ENCODE assay signal across 30 mouse cellular contexts in the genomic region with DNA sequence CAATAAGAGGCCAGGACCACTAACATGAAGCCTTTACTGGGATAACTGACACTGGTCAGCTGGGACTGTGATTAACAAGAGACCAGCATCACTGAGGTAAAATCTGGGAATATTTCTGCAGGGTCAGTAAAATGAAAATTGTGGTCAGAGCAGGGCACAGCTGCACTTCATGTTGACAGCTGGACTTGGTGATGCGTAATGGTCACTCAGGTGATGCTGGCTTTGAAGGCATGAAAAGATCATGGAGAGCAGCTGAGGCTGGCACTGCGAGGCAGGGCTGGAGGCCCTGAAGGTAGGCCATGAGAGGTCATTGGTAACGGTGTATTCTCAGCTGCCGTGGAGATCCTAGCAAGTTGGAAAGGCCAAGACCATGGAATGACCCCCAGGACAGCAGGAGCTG.
"Had no signal": no experiment of that assay in that cellular context is flagged by ENCODE, and none has a peak within 500 bp of the region (broad histone marks: within the 10 kb centered on the region; RNA-seq: fewer than 3 reads in every experiment).

No protein-coding gene starts in this region.

- H3K27ac ChIP-seq: left cerebral cortex, adult 2 months; limb, embryonic 10.5 days; limb, embryonic 12.5 days; limb, embryonic 13.5 days; limb, embryonic 15.5 days; liver, embryonic 12.5 days; liver, embryonic 13.5 days; liver, embryonic 14.5 days; liver, embryonic 15.5 days; lung, embryonic 15.5 days; macrophage; midbrain, embryonic 10.5 days; midbrain, embryonic 12.5 days; midbrain, embryonic 13.5 days; midbrain, embryonic 15.5 days had no signal

- H3K4me3 ChIP-seq: left cerebral cortex, adult 2 months; limb, embryonic 10.5 days; limb, embryonic 12.5 days; limb, embryonic 13.5 days; limb, embryonic 15.5 days; liver, embryonic 12.5 days; liver, embryonic 13.5 days; liver, embryonic 15.5 days; lung, embryonic 15.5 days; megakaryocyte, embryonic 14.5 days; midbrain, embryonic 10.5 days; midbrain, embryonic 12.5 days; midbrain, embryonic 13.5 days; midbrain, embryonic 15.5 days had no signal

- H3K4me2 ChIP-seq: limb, embryonic 12.5 days; limb, embryonic 13.5 days; limb, embryonic 15.5 days; liver, embryonic 11.5 days; liver, embryonic 12.5 days; liver, embryonic 13.5 days; liver, embryonic 15.5 days; lung, embryonic 14.5 days; lung, embryonic 15.5 days; midbrain, embryonic 11.5 days; midbrain, embryonic 12.5 days; midbrain, embryonic 13.5 days; midbrain, embryonic 15.5 days had no signal

- H3K9me3 ChIP-seq: limb, embryonic 10.5 days; limb, embryonic 12.5 days; limb, embryonic 13.5 days; limb, embryonic 15.5 days; liver, embryonic 12.5 days; liver, embryonic 13.5 days; liver, embryonic 15.5 days; lung, embryonic 15.5 days; megakaryocyte, embryonic 14.5 days; midbrain, embryonic 10.5 days; midbrain, embryonic 12.5 days; midbrain, embryonic 13.5 days; midbrain, embryonic 15.5 days had no signal

- DNase-seq: left cerebral cortex, postnatal 4 days; liver; liver, embryonic 13.5 days; liver, postnatal 0 days; lung, adult 18-20 months; lung, embryonic 14.5 days; lung, postnatal 10 days; lung, postnatal 14 days; lung, postnatal 36 days; lung, postnatal 4 days; midbrain, embryonic 14.5 days had no signal

- H3K9ac ChIP-seq: limb, embryonic 12.5 days; limb, embryonic 13.5 days; limb, embryonic 15.5 days; liver, embryonic 12.5 days; liver, embryonic 13.5 days; liver, embryonic 14.5 days; liver, embryonic 15.5 days; liver, postnatal 0 days; lung, embryonic 14.5 days; lung, embryonic 15.5 days; midbrain, embryonic 12.5 days; midbrain, embryonic 13.5 days; midbrain, embryonic 15.5 days had no signal

- H3K27me3 ChIP-seq: limb, embryonic 12.5 days; limb, embryonic 13.5 days; limb, embryonic 15.5 days; liver, embryonic 13.5 days; liver, embryonic 15.5 days; lung, embryonic 15.5 days; midbrain, embryonic 12.5 days; midbrain, embryonic 13.5 days; midbrain, embryonic 15.5 days had no signal

- ATAC-seq: liver, embryonic 12.5 days; liver, postnatal 0 days; lung, postnatal 0 days; midbrain, embryonic 13.5 days; midbrain, embryonic 15.5 days; midbrain, embryonic 16.5 days had no signal

- H3K36me3 ChIP-seq: limb, embryonic 10.5 days; limb, embryonic 12.5 days; limb, embryonic 13.5 days; limb, embryonic 15.5 days; liver, embryonic 12.5 days; liver, embryonic 13.5 days; liver, embryonic 15.5 days; lung, embryonic 15.5 days; midbrain, embryonic 10.5 days; midbrain, embryonic 12.5 days; midbrain, embryonic 13.5 days; midbrain, embryonic 15.5 days had no signal
